Mouse (Mus musculus) left cerebral cortex, postnatal 25 days (tissue): ENCODE measurements around the gene Lin7a. TPM values are rescaled to one million over a fixed set of nuclear protein-coding genes. Genes with fewer than 3 reads are reported as not detected.

Experiments used
- DNase-seq, 2 experiments: peaks; one replicate each; pipeline ENCODE4 v3.0.0; 2022; ENCODE audit warnings: low spot score in 2 of 2, mixed read lengths in 1 of 2
- intact Hi-C: fragments of 180-260 bp; cut with DNase I; formaldehyde crosslinking; loops from one replicate; pipeline ENCODE4 v1.15.1; 2025
- total RNA-seq, 2 experiments: library from RNA; stranded (reverse); gene quantifications; 2 replicates each; pipeline ENCODE4 v1.2.3; 2021

Gene Lin7a
- total RNA-seq, 2 experiments from 2014 or later, result 67.7 to 72.7 TPM

GRCm38 (mm10) chr10:107310964-107311490 is 39.5 kb downstream of the Lin7a start:
- DNase-seq, result peak in 1 of 2 experiments; percentile 20
- intact Hi-C loops, result no loop called here

GRCm38 (mm10) chr10:107312609-107313008 is 41.1 kb downstream of the Lin7a start:
- DNase-seq, result no peak
- intact Hi-C loops, result no loop called here

GRCm38 (mm10) chr10:107313395-107313794 is 41.9 kb downstream of the Lin7a start:
- no peak for DNase-seq
- intact Hi-C loops, result no loop called here

GRCm38 (mm10) chr10:107315251-107315650 is 43.8 kb downstream of the Lin7a start:
- intact Hi-C loops, result no loop called here
- no peak for DNase-seq

- DNase-seq, result no peak
- intact Hi-C loops, result no loop called here
Measured at GRCm38 (mm10) chr10:107315681-107316080, 44.2 kb downstream of the Lin7a start.

- DNase-seq, result no peak
- intact Hi-C loops, result no loop called here
Measured at GRCm38 (mm10) chr10:107316100-107316499, 44.6 kb downstream of the Lin7a start.

- intact Hi-C loops, result no loop called here
- peak in 1 of 2 experiments; percentile 58 for DNase-seq
Measured at GRCm38 (mm10) chr10:107319648-107320047, 48.2 kb downstream of the Lin7a start.

GRCm38 (mm10) chr10:107323865-107324264 is 52.4 kb downstream of the Lin7a start:
- intact Hi-C loops, result no loop called here
- peak in 1 of 2 experiments; percentile 55 for DNase-seq

- intact Hi-C loops, result no loop called here
- DNase-seq, result no peak
Measured at GRCm38 (mm10) chr10:107325558-107325957, 54.1 kb downstream of the Lin7a start.

GRCm38 (mm10) chr10:107339524-107339923 is 68.0 kb downstream of the Lin7a start:
- DNase-seq, result peak in 1 of 2 experiments; percentile 51
- intact Hi-C loops, result no loop called here

- intact Hi-C loops, result loop anchor here (5.0 kb wide), 1 partner anchor 69 kb away; the partner anchor contains the start of gene Lin7a
- no peak for DNase-seq
Measured at GRCm38 (mm10) chr10:107341151-107341550, 69.7 kb downstream of the Lin7a start.

GRCm38 (mm10) chr10:107344200-107344599 is 72.7 kb downstream of the Lin7a start:
- DNase-seq, result no peak
- intact Hi-C loops, result loop anchor here (5.0 kb wide), 1 partner anchor 72 kb away; the partner anchor contains the start of gene Lin7a

- no peak for DNase-seq
- intact Hi-C loops, result no loop called here
Measured at GRCm38 (mm10) chr10:107347842-107348241, 76.4 kb downstream of the Lin7a start.

- DNase-seq, result peak in 1 of 2 experiments; percentile 44
- intact Hi-C loops, result no loop called here
Measured at GRCm38 (mm10) chr10:107351696-107352485, 80.4 kb downstream of the Lin7a start.

- intact Hi-C loops, result no loop called here
Measured at GRCm38 (mm10) chr10:107353483-107353882, 82.0 kb downstream of the Lin7a start.

GRCm38 (mm10) chr10:107358443-107359040 is 87.1 kb downstream of the Lin7a start:
- DNase-seq, result no peak
- intact Hi-C loops, result no loop called here

More at GRCm38 (mm10) chr10:107353483-107353882, 82.0 kb downstream of the Lin7a start:
- no peak for DNase-seq

- DNase-seq, result no peak
- intact Hi-C loops, result no loop called here
Measured at GRCm38 (mm10) chr10:107359296-107359695, 87.8 kb downstream of the Lin7a start.

- no peak for DNase-seq
Measured at GRCm38 (mm10) chr10:107361546-107361945, 90.1 kb downstream of the Lin7a start.

GRCm38 (mm10) chr10:107362026-107362425 is 90.5 kb downstream of the Lin7a start:
- intact Hi-C loops, result no loop called here
- no peak for DNase-seq

More at GRCm38 (mm10) chr10:107361546-107361945, 90.1 kb downstream of the Lin7a start:
- intact Hi-C loops, result no loop called here

- no peak for DNase-seq
- intact Hi-C loops, result no loop called here
Measured at GRCm38 (mm10) chr10:107363049-107363816, 91.7 kb downstream of the Lin7a start.
